Comparison of ENCODE assay signal across 7 mouse cellular contexts in genomic region chr6:87671771-87672517, GRCm38 (mm10). TPM values are rescaled to one million over a fixed set of nuclear protein-coding genes. Genes with fewer than 3 reads are reported as not detected.
DNase-seq lines count a peak whose midpoint lies in the region; ATAC-seq lines count a peak whose summit lies in the region.

Gene Aplf (minus strand): TSS chr6:87672193.

- peak; percentile 99 for ATAC-seq in embryonic facial prominence, embryonic 12.5 days (ENCODE audit: insufficient number of reproducible peaks, insufficient read depth, low FRiP score, low TSS enrichment)
- ATAC-seq in limb, embryonic 11.5 days (ENCODE audit: insufficient number of reproducible peaks, low FRiP score, low TSS enrichment, low read depth): peak; percentile 100
- ATAC-seq in midbrain, embryonic 14.5 days (ENCODE audit: low FRiP score, low TSS enrichment): peak; percentile 99

- peak; percentile 79 for DNase-seq in adrenal gland, postnatal 25 days
- DNase-seq in heart, adult 11 months: peak; percentile 99
- DNase-seq in kidney, adult 18-20 months: peak; percentile 89
- DNase-seq in limb, embryonic 11.5 days (ENCODE audit: low spot score): peak; percentile 92
- peak; percentile 98 for DNase-seq in midbrain, embryonic 14.5 days
- DNase-seq in spleen, adult 18-20 months: peak; percentile 76 to 78

- under 1% methylated on average over 33 of the region's 33 CpGs for WGBS in embryonic facial prominence, embryonic 12.5 days
- WGBS in limb, embryonic 11.5 days: under 1% methylated on average over 33 of the region's 33 CpGs
- under 1% methylated on average over 33 of the region's 33 CpGs for WGBS in midbrain, embryonic 14.5 days

- H3K9ac ChIP-seq in embryonic facial prominence, embryonic 12.5 days: peak within 1 kb of the TSS; percentile 71
- peak within 1 kb of the TSS; percentile 57 for H3K9ac ChIP-seq in limb, embryonic 11.5 days (ENCODE audit: low read length)
- H3K9ac ChIP-seq in midbrain, embryonic 14.5 days (replicated peaks; ENCODE audit: low read length): peak within 1 kb of the TSS; percentile 57

- peak within 1 kb of the TSS; percentile 87 for H3K4me3 ChIP-seq in embryonic facial prominence, embryonic 12.5 days
- H3K4me3 ChIP-seq in limb, embryonic 11.5 days (ENCODE audit: low read depth, low read length): peak within 1 kb of the TSS; percentile 75
- peak within 1 kb of the TSS; percentile 71 for H3K4me3 ChIP-seq in midbrain, embryonic 14.5 days (replicated peaks; ENCODE audit: low read depth, low read length)

- no peaks in the 10 kb centered on the region for H3K27me3 ChIP-seq in embryonic facial prominence, embryonic 12.5 days
- no peaks in the 10 kb centered on the region for H3K27me3 ChIP-seq in limb, embryonic 11.5 days (ENCODE audit: control insufficient read depth, insufficient read depth, low read length)
- no peaks in the 10 kb centered on the region for H3K27me3 ChIP-seq in midbrain, embryonic 14.5 days (ENCODE audit: control insufficient read depth, insufficient read depth, low read length)

- H3K4me1 ChIP-seq in embryonic facial prominence, embryonic 12.5 days: peaks cover 6% of the 10 kb centered on the region; the same call in 1 of the 2 replicates
- H3K4me1 ChIP-seq in limb, embryonic 11.5 days (ENCODE audit: control insufficient read depth, insufficient read depth, low read length): 0 out of 2 replicates have a peak, but pooled peaks cover 2% of the 10 kb centered on the region
- H3K4me1 ChIP-seq in midbrain, embryonic 14.5 days (ENCODE audit: control insufficient read depth, insufficient read depth, low read length): peaks cover 10% of the 10 kb centered on the region

- H3K36me3 ChIP-seq in embryonic facial prominence, embryonic 12.5 days: no peaks in the 10 kb centered on the region
- H3K36me3 ChIP-seq in limb, embryonic 11.5 days (ENCODE audit: control insufficient read depth, insufficient read depth, low read length): no peaks in the 10 kb centered on the region
- no peaks in the 10 kb centered on the region for H3K36me3 ChIP-seq in midbrain, embryonic 14.5 days (ENCODE audit: control insufficient read depth, insufficient read depth, low read length)

- peak within 1 kb of the TSS; percentile 87 for H3K4me2 ChIP-seq in embryonic facial prominence, embryonic 12.5 days (replicated peaks)
- peak within 1 kb of the TSS; percentile 83 for H3K4me2 ChIP-seq in limb, embryonic 11.5 days (ENCODE audit: low read depth, severe bottlenecking)
- peak within 1 kb of the TSS; percentile 96 for H3K4me2 ChIP-seq in midbrain, embryonic 14.5 days (ENCODE audit: low read length)

- H3K27ac ChIP-seq in embryonic facial prominence, embryonic 12.5 days: peak within 1 kb of the TSS; percentile 63; the same call in 1 of the 2 replicates
- H3K27ac ChIP-seq in limb, embryonic 11.5 days (replicated peaks; ENCODE audit: low read depth, low read length): no peak within 1 kb of the TSS
- peak within 1 kb of the TSS; percentile 37; the same call in 1 of the 2 replicates for H3K27ac ChIP-seq in midbrain, embryonic 14.5 days (replicated peaks; ENCODE audit: low read depth, low read length)

- no peaks in the 10 kb centered on the region for H3K9me3 ChIP-seq in embryonic facial prominence, embryonic 12.5 days
- H3K9me3 ChIP-seq in limb, embryonic 11.5 days (ENCODE audit: control insufficient read depth, low read length): no peaks in the 10 kb centered on the region
- H3K9me3 ChIP-seq in midbrain, embryonic 14.5 days (ENCODE audit: control insufficient read depth, low read length): no peaks in the 10 kb centered on the region

RNA-seq across cellular contexts. Expression of gene Aplf, which starts in this region (rescaled TPM):
- total RNA-seq in adrenal gland, postnatal 25 days (2021): 8.0 and 9.8 TPM in 2 replicates
- polyA plus RNA-seq in embryonic facial prominence, embryonic 12.5 days (2016; fragmentation: Nextera tagmentation; extraction: Ambion mirVana): 13.6 and 14.0 TPM in 2 replicates
- polyA plus RNA-seq in limb, embryonic 11.5 days (2014; fragmentation: Nextera tagmentation; extraction: Ambion mirVana): 15.4 and 17.1 TPM in 2 replicates
- polyA plus RNA-seq in midbrain, embryonic 14.5 days (2014; fragmentation: Nextera tagmentation; extraction: Ambion mirVana): 6.0 and 8.4 TPM in 2 replicates
